Mouse (Mus musculus): Measurements from ENCODE around the gene Lrrc41. TPM values are rescaled to one million over a fixed set of nuclear protein-coding genes. Genes with fewer than 3 reads are reported as not detected.

Gene Lrrc41
- polyA plus RNA-seq, 1 experiment from 2014 or later, result 66.4 TPM

DNA sequence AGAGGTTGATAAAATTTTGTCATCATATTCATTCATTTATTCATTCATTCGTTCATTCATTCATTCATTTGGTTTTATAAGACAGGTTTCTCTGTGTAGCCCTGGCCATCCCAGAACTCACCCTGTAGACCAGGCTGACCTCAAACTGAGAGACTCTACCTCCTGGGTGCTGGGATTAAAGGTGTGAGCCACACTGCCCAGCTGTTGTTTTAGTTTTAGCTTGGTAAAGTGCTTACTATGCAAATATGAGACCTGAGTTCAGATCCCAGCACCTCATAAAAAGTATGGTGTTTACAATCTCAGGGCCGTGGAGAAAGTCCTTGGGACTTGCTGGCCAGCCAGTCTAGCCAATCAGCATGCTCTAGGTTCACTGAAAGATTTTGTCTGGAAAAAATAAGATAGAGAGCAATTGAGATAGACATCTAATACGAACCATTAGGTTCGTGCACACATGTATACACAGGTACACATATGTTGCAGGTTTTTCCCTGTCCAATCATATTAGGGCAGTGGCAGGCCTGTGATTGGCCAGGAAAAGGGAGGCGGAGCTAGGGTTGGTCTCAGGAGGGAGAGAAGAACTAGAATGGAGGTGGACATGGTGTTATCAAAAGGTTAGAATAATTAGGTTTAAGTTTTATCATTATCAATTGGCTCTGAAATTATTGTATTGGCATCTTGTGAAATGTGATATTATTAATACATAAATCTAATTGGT, 15.9 kb upstream of the Lrrc41 start:
- Histone ChIP-seq H3K9ac (no peak overlapping the region), H3K27me3 (no peaks in the 10 kb centered on the region), H3K4me3 (no peak overlapping the region), H3K36me3 (no peaks in the 10 kb centered on the region), H3K9me3 (no peaks in the 10 kb centered on the region), H3K4me2 (no peak overlapping the region), H3K27ac (no peak overlapping the region), H3K4me1 (replicated peaks) (peaks cover 8% of the 10 kb centered on the region)
- 85% methylated on average over 5 of the region's 5 CpGs for WGBS
- ATAC-seq (ENCODE audit: low FRiP score), result no peak

DNA sequence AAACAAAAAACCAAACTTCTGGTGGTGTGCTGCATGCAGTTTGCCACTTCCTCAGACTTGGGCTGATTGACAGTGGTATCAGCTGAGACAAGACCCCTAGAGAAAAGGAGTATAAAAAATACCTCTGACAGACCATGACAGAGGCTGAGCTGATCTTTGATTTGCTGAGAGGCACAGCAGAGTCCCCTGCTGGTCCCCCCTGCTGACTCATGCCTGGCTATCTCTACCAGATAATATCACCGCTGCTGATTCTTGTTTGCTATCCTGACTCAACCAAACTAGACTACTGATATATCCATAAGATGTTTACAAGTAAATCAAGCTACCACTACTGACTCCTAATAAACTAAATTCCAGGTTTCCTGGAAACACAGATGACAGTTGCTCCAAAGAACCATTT, 11.2 kb upstream of the Lrrc41 start:
- no peaks in the 10 kb centered on the region for H3K4me1 ChIP-seq (replicated peaks)

DNA sequence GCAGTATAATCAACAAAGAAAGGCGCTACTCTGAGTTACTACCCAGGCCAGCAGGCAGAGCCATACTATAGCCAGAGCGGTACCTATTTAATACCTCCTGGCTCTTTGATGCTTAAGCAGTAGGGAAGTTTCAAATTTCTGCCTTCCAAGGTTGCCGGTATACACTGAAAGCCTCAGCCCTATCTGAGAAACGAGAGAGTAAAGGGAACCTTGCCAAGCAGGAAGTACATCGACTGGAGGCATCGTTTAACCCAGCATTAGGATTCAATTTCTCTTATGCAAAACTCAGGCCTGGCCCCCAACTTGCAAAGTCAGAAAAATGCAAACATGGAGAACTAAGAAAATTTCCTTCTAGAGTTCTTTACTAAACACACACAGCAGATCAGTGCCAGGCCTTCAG, 5.0 kb upstream of the Lrrc41 start:
- WGBS, result 94% methylated on average over 6 of the region's 6 CpGs
- ATAC-seq (ENCODE audit: low FRiP score), result no peak
- Histone ChIP-seq H3K27me3 (no peaks in the 10 kb centered on the region), H3K9ac (no peak overlapping the region), H3K4me1 (replicated peaks) (peaks cover 23% of the 10 kb centered on the region), H3K36me3 (peaks cover 52% of the 10 kb centered on the region), H3K4me2 (no peak overlapping the region), H3K4me3 (no peak overlapping the region), H3K9me3 (no peaks in the 10 kb centered on the region), H3K27ac (no peak overlapping the region)

More for the DNA sequence above, 11.2 kb upstream of the Lrrc41 start:
- Histone ChIP-seq H3K4me2 (no peak overlapping the region), H3K9ac (no peak overlapping the region), H3K27ac (no peak overlapping the region), H3K36me3 (peaks cover 36% of the 10 kb centered on the region), H3K4me3 (no peak overlapping the region), H3K27me3 (no peaks in the 10 kb centered on the region), H3K9me3 (no peaks in the 10 kb centered on the region)
- WGBS, result 64% methylated on average over 1 of the region's 1 CpGs
- ATAC-seq (ENCODE audit: low FRiP score), result no peak

DNA sequence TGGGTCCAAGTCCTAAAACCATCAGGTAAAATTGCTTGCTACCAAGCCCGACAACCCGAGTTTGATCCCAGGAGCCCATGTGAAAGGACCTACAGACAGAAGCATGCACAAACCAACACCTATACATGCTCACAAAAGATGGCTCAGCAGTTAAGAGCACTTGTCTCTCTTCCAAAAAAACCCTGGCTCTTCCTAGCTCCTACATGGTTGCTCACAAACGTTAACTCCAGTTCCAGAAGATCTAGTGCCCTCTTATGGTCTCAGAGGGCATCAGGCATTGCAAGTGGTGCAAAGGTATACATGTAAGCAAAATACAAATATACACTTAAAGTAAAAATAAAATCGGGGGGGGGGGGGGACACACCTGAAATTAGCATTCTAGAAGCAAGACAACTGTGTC, 1.9 kb upstream of the Lrrc41 start:
- Histone ChIP-seq H3K9ac (peak overlapping the region; percentile 16; the same call in 1 of the 2 replicates), H3K36me3 (peaks cover 23% of the 10 kb centered on the region), H3K27ac (no peak overlapping the region), H3K9me3 (no peaks in the 10 kb centered on the region), H3K27me3 (no peaks in the 10 kb centered on the region), H3K4me2 (peak overlapping the region; percentile 71), H3K4me1 (replicated peaks) (peaks cover 39% of the 10 kb centered on the region), H3K4me3 (no peak overlapping the region)
- ATAC-seq (ENCODE audit: low FRiP score), result no peak
- 55% methylated on average over 4 of the region's 4 CpGs for WGBS

DNA sequence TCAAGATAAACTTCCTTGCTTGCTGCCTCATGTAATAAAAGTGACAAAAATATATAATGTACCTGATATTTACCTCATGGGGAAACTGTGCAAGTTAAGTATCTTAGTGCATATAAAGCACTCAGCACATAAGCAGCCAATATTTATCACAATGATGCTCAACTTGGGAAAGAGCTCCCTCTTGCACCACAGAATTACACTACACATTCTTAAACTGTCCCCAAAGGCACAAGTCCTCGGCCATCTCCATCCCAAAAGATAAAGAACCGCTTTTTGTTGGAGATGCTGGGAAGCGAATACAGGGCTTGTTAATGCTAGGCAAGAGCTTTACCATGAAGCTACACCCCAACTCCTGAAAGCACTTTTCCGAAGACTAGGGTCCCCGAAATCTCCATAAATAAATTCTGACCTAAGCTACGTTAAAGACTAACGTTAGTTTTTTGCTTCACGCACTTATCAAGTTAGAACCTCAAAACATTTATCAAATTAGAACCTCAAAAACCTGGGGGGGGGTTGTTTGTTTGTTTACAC, 859 bp upstream of the Lrrc41 start:
- H3K36me3 ChIP-seq, result peaks cover 13% of the 10 kb centered on the region
- peaks cover 39% of the 10 kb centered on the region for H3K4me1 ChIP-seq (replicated peaks)
- no peaks in the 10 kb centered on the region for H3K27me3 ChIP-seq
- peak overlapping the region; percentile 100 for H3K4me3 ChIP-seq
- H3K27ac ChIP-seq, result peak overlapping the region; percentile 96; the same call in 1 of the 2 replicates
- 2% methylated on average over 8 of the region's 8 CpGs for WGBS
- H3K4me2 ChIP-seq, result peak overlapping the region; percentile 71
- peak overlapping the region; percentile 99 for H3K9ac ChIP-seq
- ATAC-seq (ENCODE audit: low FRiP score), result no peak
- no peaks in the 10 kb centered on the region for H3K9me3 ChIP-seq

DNA sequence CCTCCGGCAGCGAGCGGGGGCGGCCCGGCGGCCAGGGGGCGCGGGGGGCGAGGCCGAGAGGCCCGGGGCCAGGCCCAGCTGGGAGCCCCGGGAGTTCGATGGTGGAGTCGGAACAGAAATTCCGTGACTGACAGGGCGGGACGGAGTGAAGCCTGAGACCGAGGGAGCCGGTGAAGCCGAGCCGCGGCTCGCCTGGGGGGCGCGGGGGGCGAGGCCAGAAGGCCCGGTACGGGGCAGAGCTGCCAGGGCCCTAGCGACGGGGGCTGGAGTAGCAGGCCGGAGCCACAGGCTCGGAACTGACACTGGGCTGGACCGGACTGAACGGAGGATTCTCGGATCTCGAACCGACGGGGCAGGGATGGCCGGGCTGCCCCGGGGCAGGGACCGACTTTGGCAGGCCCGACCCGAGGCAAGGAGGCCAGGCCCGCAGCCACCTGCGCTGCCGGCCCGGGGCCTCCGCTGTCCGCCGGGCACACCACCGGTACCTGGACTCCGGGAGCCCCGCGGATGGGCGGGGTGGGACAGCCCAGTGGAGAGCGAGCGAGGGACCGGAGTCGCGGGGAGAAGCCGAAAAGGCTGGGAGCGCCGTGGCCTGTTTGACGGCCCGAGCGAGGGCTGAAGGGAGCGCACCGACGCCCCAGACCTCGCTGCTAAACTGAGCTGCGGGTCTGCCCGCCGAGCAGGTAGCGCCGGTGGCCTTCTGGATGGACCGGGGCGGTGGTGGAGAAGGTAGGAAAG, 731 bp downstream of the Lrrc41 start:
- peaks cover 39% of the 10 kb centered on the region for H3K4me1 ChIP-seq (replicated peaks)
- H3K9ac ChIP-seq, result peak overlapping the region; percentile 99
- H3K4me2 ChIP-seq, result peak overlapping the region; percentile 94
- peak overlapping the region; percentile 100 for H3K4me3 ChIP-seq
- H3K36me3 ChIP-seq, result peaks cover 13% of the 10 kb centered on the region
- H3K27me3 ChIP-seq, result no peaks in the 10 kb centered on the region
- peak; percentile 75 for ATAC-seq (ENCODE audit: low FRiP score)
- peak overlapping the region; percentile 96 for H3K27ac ChIP-seq
- no peaks in the 10 kb centered on the region for H3K9me3 ChIP-seq
- under 1% methylated on average over 76 of the region's 77 CpGs for WGBS

DNA sequence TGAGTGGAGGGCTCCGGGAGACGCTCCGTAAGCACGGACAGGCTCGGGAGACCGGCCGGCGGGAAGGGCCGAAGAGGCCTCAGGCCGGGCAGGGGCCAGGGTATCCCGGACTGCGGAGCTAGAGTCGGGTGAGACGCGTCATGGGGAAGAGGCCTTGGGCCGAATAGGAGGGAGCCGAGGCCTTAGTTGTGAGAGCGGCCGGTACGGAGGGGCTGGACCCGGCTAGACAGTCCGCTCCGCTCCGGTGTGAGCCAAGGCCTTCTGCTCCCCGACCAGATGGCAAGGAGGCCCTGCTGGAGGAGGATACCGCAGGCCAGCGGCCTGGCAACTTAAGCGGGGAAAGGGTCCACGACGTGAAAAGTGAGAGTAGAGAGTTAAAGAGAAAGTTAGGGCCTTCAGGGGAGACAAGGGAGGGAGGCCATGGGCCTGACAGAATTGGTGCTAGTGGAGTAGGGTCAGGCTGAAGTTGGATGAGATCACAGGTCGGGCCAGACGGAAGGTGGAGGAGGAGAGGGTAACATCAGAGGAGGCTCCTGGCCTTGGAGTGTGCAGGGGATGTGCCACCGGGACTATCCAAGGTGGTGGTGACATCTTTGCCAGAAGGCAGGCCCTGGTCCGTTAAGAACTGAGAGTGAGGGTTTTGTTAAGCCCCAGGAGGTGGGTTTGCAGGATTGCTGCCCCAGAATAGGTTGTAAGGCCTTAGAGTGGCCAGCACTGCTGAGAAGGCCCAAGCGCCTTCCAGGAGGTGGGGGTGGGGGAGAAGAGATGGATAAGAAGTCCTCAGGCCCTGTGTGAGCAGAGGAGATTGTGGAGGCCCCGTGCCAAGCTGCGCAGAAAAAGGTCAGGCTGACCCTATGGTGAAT, 1.5 kb downstream of the Lrrc41 start:
- peak overlapping the region; percentile 100 for H3K4me3 ChIP-seq
- ATAC-seq (ENCODE audit: low FRiP score), result peak; percentile 12
- H3K4me2 ChIP-seq, result peak overlapping the region; percentile 94
- no peaks in the 10 kb centered on the region for H3K27me3 ChIP-seq
- peaks cover 39% of the 10 kb centered on the region for H3K4me1 ChIP-seq (replicated peaks)
- WGBS, result 4% methylated on average over 37 of the region's 37 CpGs
- H3K9me3 ChIP-seq, result no peaks in the 10 kb centered on the region
- H3K27ac ChIP-seq, result peak overlapping the region; percentile 96
- peaks cover 21% of the 10 kb centered on the region for H3K36me3 ChIP-seq
- peak overlapping the region; percentile 99 for H3K9ac ChIP-seq

DNA sequence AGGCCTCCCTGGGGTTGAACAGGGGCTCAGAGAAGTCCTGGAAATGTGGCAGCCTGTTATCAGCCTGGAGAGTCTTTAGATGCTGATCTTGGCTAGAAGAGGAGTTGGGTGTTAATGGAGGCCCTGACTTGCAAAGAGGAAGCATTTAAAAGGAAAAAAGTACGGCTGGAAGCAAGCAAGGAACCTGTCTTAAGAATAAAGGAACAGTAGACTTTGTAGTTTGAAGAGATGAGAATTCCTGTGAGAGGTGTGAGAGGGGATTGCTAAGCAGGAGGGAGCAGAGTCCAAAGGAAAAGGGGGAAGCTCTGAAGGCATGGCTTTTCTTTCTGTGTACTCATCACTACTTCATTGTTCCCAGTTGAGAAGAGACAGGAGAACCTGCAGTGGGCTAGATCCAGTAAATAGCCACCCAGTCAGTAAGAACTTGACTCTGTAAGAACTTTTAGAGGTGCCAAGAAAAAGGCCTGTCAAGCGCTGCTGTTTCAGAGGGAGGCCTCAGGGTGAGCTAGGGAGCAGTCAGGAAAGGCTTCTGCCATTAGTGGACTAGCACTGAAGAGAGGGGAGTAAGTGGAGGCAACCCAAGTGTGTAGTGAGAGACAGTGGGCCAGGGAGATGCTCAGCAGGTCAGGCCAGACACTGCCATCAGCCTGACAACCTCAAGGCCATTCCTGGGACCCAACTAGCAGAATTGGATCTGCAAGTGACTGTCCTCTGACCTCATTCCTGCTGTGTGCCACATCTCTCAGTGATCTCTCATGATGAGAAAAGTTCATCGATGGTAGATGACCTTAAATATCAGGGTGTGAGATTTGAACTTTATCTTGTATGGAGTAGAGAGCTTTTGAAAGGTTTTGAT, 2.4 kb downstream of the Lrrc41 start:
- Histone ChIP-seq H3K27ac (peak overlapping the region; percentile 96), H3K9me3 (no peaks in the 10 kb centered on the region), H3K27me3 (no peaks in the 10 kb centered on the region), H3K4me2 (peak overlapping the region; percentile 94), H3K9ac (peak overlapping the region; percentile 99), H3K4me1 (replicated peaks) (peaks cover 34% of the 10 kb centered on the region), H3K36me3 (peaks cover 29% of the 10 kb centered on the region), H3K4me3 (peak overlapping the region; percentile 100)
- no peak for ATAC-seq (ENCODE audit: low FRiP score)
- 71% methylated on average over 3 of the region's 3 CpGs for WGBS

DNA sequence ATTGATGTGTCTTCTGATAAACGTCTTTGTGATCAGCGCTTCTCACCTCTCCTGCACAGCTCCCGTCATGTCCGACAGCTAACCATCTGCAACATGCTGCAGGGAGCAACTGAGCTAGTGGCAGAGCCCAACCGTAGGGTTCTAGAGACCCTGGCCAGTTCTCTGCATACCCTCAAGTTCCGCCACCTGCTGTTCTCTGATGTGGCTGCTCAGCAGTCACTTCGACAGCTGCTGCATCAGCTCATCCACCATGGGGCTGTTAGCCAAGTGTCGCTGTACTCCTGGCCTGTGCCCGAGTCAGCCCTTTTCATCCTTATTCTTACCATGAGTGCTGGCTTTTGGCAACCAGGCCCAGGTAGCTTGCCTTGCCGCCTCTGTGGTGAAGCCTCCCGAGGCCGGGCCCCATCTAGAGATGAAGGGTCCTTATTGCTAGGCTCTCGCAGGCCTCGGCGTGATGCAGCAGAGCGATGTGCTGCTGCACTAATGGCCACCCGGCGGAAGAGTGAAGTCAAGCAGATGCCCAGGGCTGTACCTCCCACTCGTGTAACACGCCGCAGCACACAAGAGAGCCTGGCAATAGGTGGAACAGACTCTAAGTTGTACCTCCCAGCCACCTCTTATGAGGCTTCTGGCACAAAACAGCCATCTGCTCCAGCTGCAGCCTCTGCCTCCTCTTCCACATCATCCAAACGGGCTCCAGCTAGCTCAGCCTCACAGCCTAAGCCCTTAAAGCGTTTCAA, 13.6 kb downstream of the Lrrc41 start:
- ATAC-seq (ENCODE audit: low FRiP score), result no peak
- Histone ChIP-seq H3K27me3 (no peaks in the 10 kb centered on the region), H3K4me2 (no peak overlapping the region), H3K9ac (no peak overlapping the region), H3K9me3 (no peaks in the 10 kb centered on the region), H3K4me3 (no peak overlapping the region), H3K36me3 (peaks cover 87% of the 10 kb centered on the region), H3K27ac (no peak overlapping the region), H3K4me1 (replicated peaks) (no peaks in the 10 kb centered on the region)
- WGBS, result 90% methylated on average over 23 of the region's 23 CpGs

DNA sequence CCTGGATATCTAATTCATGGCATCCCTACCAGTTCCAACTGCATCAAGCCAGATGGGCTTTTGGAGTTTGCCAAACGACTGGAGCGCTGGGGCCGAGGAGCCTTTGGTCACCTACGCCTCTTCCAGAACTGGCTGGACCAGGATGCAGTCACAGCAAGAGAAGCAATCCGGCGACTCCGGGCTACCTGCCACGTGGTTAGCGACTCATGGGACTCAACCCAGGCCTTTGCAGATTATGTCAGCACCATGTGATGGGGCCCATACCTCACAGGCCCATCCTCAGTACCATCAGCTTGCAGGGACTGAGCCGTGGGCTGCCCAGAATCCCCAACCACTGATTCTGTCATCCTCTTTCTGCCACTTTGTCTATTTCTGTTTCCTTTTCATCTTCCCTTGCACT, 21.2 kb downstream of the Lrrc41 start:
- Histone ChIP-seq H3K4me3 (no peak overlapping the region), H3K27ac (no peak overlapping the region), H3K4me1 (replicated peaks) (no peaks in the 10 kb centered on the region), H3K9me3 (no peaks in the 10 kb centered on the region), H3K9ac (no peak overlapping the region), H3K4me2 (no peak overlapping the region), H3K36me3 (peaks cover 94% of the 10 kb centered on the region), H3K27me3 (no peaks in the 10 kb centered on the region)
- ATAC-seq (ENCODE audit: low FRiP score), result no peak
- 89% methylated on average over 10 of the region's 10 CpGs for WGBS

DNA sequence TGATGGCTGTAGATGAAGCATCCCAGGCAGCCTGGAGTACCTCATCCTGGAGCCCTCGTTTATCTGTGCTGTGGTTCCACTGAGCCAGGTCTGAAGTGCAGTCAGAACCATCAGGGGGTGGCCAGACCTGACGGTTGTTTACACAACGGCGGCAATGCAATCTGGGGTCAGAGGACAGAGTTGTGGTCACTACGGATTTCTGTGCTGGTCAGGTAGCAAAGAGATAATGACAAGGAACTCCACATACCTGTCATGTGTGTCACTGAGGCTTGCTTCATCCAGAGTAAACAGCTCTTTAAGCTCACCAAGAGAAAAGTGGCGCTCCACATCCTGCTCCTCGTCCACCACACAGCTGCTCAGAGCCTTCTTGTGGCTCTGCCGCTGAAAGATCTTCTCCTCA, 22.1 kb downstream of the Lrrc41 start:
- H3K9me3 ChIP-seq, result no peaks in the 10 kb centered on the region
- no peak overlapping the region for H3K4me2 ChIP-seq
- H3K27me3 ChIP-seq, result no peaks in the 10 kb centered on the region
- no peak overlapping the region for H3K9ac ChIP-seq
- 92% methylated on average over 8 of the region's 8 CpGs for WGBS
- H3K4me1 ChIP-seq (replicated peaks), result no peaks in the 10 kb centered on the region
- H3K36me3 ChIP-seq, result peaks cover 85% of the 10 kb centered on the region
- no peak overlapping the region for H3K4me3 ChIP-seq
- no peak overlapping the region for H3K27ac ChIP-seq
- no peak for ATAC-seq (ENCODE audit: low FRiP score)

Measured in hindbrain, embryonic 13.5 days (tissue).